Mouse (Mus musculus) midbrain, embryonic 15.5 days (tissue): ENCODE results near the gene Rgr. TPM values are rescaled to one million over a fixed set of nuclear protein-coding genes. Genes with fewer than 3 reads are reported as not detected.
"Not testable (repeated sequence)": the region's sequence is repeated elsewhere in the genome, so short reads cannot be mapped to it uniquely, and the experiment has no call there.

Experiments used
- ATAC-seq: fragments of 200-750 bp; cut with Nextera tagmentation; replicated peaks from 2 replicates; pipeline ENCODE4 v1.8.0; 2017; ENCODE audit warnings: moderate TSS enrichment
- H3K27ac ChIP-seq: fragments of 300-500 bp; sonication (generic); 2 replicates; pipeline ENCODE4 v1.5.1; 2015; ENCODE audit warnings: mild to moderate bottlenecking, inconsistent platforms
- H3K27me3 ChIP-seq: fragments of 300-500 bp; sonication (generic); replicated peaks from 2 replicates; pipeline ENCODE4 v1.6.1; 2015; ENCODE audit warnings: inconsistent platforms
- H3K36me3 ChIP-seq: fragments of 300-500 bp; sonication (generic); replicated peaks from 2 replicates; pipeline ENCODE4 v1.6.1; 2015; ENCODE audit warnings: inconsistent platforms
- H3K4me1 ChIP-seq: fragments of 300-500 bp; sonication (generic); 2 replicates; pipeline ENCODE4 v1.6.1; 2015; ENCODE audit warnings: inconsistent platforms
- H3K4me2 ChIP-seq: fragments of 300-500 bp; sonication (generic); 2 replicates; pipeline ENCODE4 v1.6.1; 2015; ENCODE audit warnings: inconsistent platforms, mild to moderate bottlenecking, moderate library complexity
- H3K4me3 ChIP-seq: fragments of 300-500 bp; sonication (generic); 2 replicates; pipeline ENCODE4 v1.5.1; 2015; ENCODE audit warnings: mild to moderate bottlenecking, inconsistent platforms
- H3K9ac ChIP-seq: fragments of 300-500 bp; sonication (generic); 2 replicates; pipeline ENCODE4 v1.6.1; 2015; ENCODE audit warnings: mild to moderate bottlenecking, inconsistent platforms
- H3K9me3 ChIP-seq: fragments of 300-500 bp; sonication (generic); 2 replicates; pipeline ENCODE4 v1.6.1; 2016; ENCODE audit warnings: inconsistent platforms
- WGBS: fragments of 180-500 bp; shearing (Covaris S2); methylation state at CpG from one replicate; pipeline ENCODE4 v1.1.7; 2015; ENCODE audit warnings: mixed read lengths; 5-methylcytosine and 5-hydroxymethylcytosine counted together
- polyA plus RNA-seq: library from polyadenylated mRNA; unstranded; fragments of >200 nt; fragmentation: Nextera tagmentation; extraction: Ambion mirVana; gene quantifications from 2 replicates; pipeline ENCODE4 v1.2.1, GENCODE M21; 2015

Rgr gene
- polyA plus RNA-seq, 1 experiment from 2014 or later: 0.21 TPM

- H3K9ac ChIP-seq: no peak overlapping the region
- no peak overlapping the region for H3K4me3 ChIP-seq
- no peak overlapping the region for H3K4me2 ChIP-seq
- H3K4me1 ChIP-seq: peaks cover 11% of the 10 kb centered on the region
- ATAC-seq: peak; percentile 79
- WGBS: 58% methylated on average over 11 of the region's 11 CpGs
- H3K36me3 ChIP-seq: no peaks in the 10 kb centered on the region
- H3K9me3 ChIP-seq: no peaks in the 10 kb centered on the region
- H3K27ac ChIP-seq: 0 out of 2 replicates have a peak overlapping the region, but pooled peaks have one; percentile 21
- H3K27me3 ChIP-seq: no peaks in the 10 kb centered on the region
Observed at GRCm38 (mm10) chr14:37032481-37033104, 16.2 kb downstream of the Rgr start.

GRCm38 (mm10) chr14:37028555-37028954 lies 20.2 kb downstream of the Rgr start:
- Histone ChIP-seq H3K4me1 (peaks cover 11% of the 10 kb centered on the region), H3K27me3 (no peaks in the 10 kb centered on the region), H3K36me3 (no peaks in the 10 kb centered on the region), H3K4me2 (no peak overlapping the region), H3K4me3 (no peak overlapping the region), H3K27ac (no peak overlapping the region), H3K9ac (no peak overlapping the region), H3K9me3 (no peaks in the 10 kb centered on the region)
- WGBS: 85% methylated on average over 3 of the region's 3 CpGs
- ATAC-seq: no peak

GRCm38 (mm10) chr14:37027951-37028350 lies 20.8 kb downstream of the Rgr start:
- H3K9ac ChIP-seq: no peak overlapping the region
- H3K4me2 ChIP-seq: no peak overlapping the region
- no peaks in the 10 kb centered on the region for H3K36me3 ChIP-seq
- no peaks in the 10 kb centered on the region for H3K27me3 ChIP-seq
- H3K4me3 ChIP-seq: no peak overlapping the region
- no peak for ATAC-seq
- H3K4me1 ChIP-seq: peaks cover 11% of the 10 kb centered on the region
- no peaks in the 10 kb centered on the region for H3K9me3 ChIP-seq
- H3K27ac ChIP-seq: no peak overlapping the region
- WGBS: 96% methylated on average over 3 of the region's 3 CpGs

GRCm38 (mm10) chr14:37027248-37027933 lies 21.4 kb downstream of the Rgr start:
- H3K27ac ChIP-seq: no peak overlapping the region
- no peak overlapping the region for H3K4me2 ChIP-seq
- H3K27me3 ChIP-seq: no peaks in the 10 kb centered on the region
- no peaks in the 10 kb centered on the region for H3K9me3 ChIP-seq
- H3K9ac ChIP-seq: no peak overlapping the region
- no peak for ATAC-seq
- H3K36me3 ChIP-seq: no peaks in the 10 kb centered on the region
- peaks cover 5% of the 10 kb centered on the region for H3K4me1 ChIP-seq
- no peak overlapping the region for H3K4me3 ChIP-seq
- 89% methylated on average over 4 of the region's 4 CpGs for WGBS

- no peak overlapping the region for H3K4me3 ChIP-seq
- ATAC-seq: no peak
- WGBS: 39% methylated on average over 5 of the region's 5 CpGs
- no peaks in the 10 kb centered on the region for H3K27me3 ChIP-seq
- peaks cover 4% of the 10 kb centered on the region; the same call in 1 of the 2 replicates for H3K4me1 ChIP-seq
- H3K9me3 ChIP-seq: 0 out of 2 replicates have a peak, but pooled peaks cover 4% of the 10 kb centered on the region
- no peak overlapping the region for H3K27ac ChIP-seq
- no peak overlapping the region for H3K4me2 ChIP-seq
- H3K9ac ChIP-seq: no peak overlapping the region
- H3K36me3 ChIP-seq: no peaks in the 10 kb centered on the region
Observed at GRCm38 (mm10) chr14:37015894-37016293, 32.9 kb downstream of the Rgr start.

- Histone ChIP-seq H3K27ac (no peak overlapping the region), H3K4me1 (peaks cover 4% of the 10 kb centered on the region; the same call in 1 of the 2 replicates), H3K4me3 (no peak overlapping the region), H3K27me3 (no peaks in the 10 kb centered on the region), H3K9me3 (0 out of 2 replicates have a peak, but pooled peaks cover 4% of the 10 kb centered on the region), H3K9ac (no peak overlapping the region), H3K36me3 (no peaks in the 10 kb centered on the region), H3K4me2 (no peak overlapping the region)
- no peak; the same call in 1 of the 2 replicates for ATAC-seq
- WGBS: 14% methylated on average over 3 of the region's 3 CpGs
Observed at GRCm38 (mm10) chr14:37013644-37014043, 35.1 kb downstream of the Rgr start.

DNA sequence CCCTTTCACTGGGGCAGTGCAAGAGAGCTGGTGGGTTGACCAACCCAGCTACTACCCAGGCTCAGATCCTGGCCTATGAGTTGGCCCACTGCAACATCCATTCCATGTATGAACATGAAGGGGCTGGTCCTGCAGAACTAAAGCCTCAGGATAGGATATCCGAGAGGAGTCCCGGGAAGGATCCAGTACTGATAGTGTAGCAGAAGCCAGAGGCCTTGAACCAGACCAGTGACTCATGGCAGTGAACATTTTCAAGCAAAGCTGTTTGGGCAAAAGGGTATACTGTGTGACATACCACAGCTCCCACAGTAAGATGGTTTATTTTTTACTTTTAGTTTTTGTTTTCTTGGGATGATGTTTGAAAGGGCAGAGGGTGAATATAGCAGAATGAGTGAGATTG lies 39.1 kb downstream of the Rgr start:
- no peak overlapping the region for H3K9ac ChIP-seq
- no peak overlapping the region for H3K27ac ChIP-seq
- no peaks in the 10 kb centered on the region for H3K9me3 ChIP-seq
- WGBS: 94% methylated on average over 2 of the region's 2 CpGs
- H3K36me3 ChIP-seq: no peaks in the 10 kb centered on the region
- H3K27me3 ChIP-seq: no peaks in the 10 kb centered on the region
- no peak overlapping the region for H3K4me2 ChIP-seq
- no peak for ATAC-seq
- no peak overlapping the region for H3K4me3 ChIP-seq
- peaks cover 7% of the 10 kb centered on the region; the same call in 1 of the 2 replicates for H3K4me1 ChIP-seq

DNA sequence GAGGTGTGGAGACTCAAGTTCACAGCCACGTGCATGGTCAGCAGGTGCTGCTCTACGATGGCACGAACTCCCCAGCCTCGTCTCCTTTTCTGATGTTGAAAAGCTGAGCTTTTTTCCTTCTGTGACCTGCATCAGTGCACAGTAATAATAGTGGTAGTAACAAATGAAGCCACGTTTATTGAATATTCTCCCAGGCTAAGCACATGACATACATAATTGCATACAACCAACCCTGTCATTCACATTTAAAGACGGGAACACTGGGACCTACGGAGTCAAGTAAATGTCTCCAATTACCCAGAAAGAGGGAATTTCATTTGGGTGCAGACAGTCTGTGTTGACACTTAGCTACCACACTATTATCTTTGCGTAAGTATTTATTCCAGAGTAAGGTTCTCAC lies 42.3 kb downstream of the Rgr start:
- Histone ChIP-seq H3K36me3 (no peaks in the 10 kb centered on the region), H3K4me1 (peaks cover 3% of the 10 kb centered on the region; the same call in 1 of the 2 replicates), H3K9me3 (no peaks in the 10 kb centered on the region), H3K4me2 (no peak overlapping the region), H3K4me3 (no peak overlapping the region), H3K27ac (no peak overlapping the region), H3K9ac (no peak overlapping the region), H3K27me3 (no peaks in the 10 kb centered on the region)
- ATAC-seq: no peak
- WGBS: 70% methylated on average over 8 of the region's 8 CpGs

DNA sequence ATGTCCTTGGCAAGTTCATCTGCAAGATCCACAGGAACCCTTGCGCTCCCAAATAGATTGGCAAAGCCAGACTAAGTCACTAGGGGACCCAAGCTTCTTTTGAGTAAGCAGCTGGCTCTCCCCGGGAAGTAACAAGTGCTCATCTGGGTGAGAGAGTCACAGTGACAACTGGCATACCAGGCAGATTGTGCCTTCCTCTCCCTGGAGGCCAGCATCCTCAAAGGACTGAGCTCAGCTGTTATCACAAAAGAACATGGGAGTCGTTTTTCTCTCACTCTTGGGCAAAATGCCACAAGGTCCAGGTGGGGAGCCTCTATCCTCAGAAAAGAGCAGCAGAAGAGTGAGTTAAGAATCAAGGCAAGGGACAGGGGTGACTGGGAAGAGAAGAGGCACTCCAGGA lies 42.9 kb downstream of the Rgr start:
- no peak for ATAC-seq
- H3K4me1 ChIP-seq: peaks cover 3% of the 10 kb centered on the region; the same call in 1 of the 2 replicates
- no peak overlapping the region for H3K4me2 ChIP-seq
- WGBS: 25% methylated on average over 3 of the region's 3 CpGs
- H3K36me3 ChIP-seq: no peaks in the 10 kb centered on the region
- H3K4me3 ChIP-seq: no peak overlapping the region
- no peaks in the 10 kb centered on the region for H3K27me3 ChIP-seq
- H3K9me3 ChIP-seq: no peaks in the 10 kb centered on the region
- no peak overlapping the region for H3K27ac ChIP-seq
- H3K9ac ChIP-seq: no peak overlapping the region

- no peaks in the 10 kb centered on the region for H3K9me3 ChIP-seq
- ATAC-seq: no peak
- H3K9ac ChIP-seq: no peak overlapping the region
- WGBS: 79% methylated on average over 8 of the region's 8 CpGs
- no peak overlapping the region for H3K4me3 ChIP-seq
- no peak overlapping the region for H3K4me2 ChIP-seq
- no peaks in the 10 kb centered on the region for H3K36me3 ChIP-seq
- H3K27me3 ChIP-seq: no peaks in the 10 kb centered on the region
- no peak overlapping the region for H3K27ac ChIP-seq
- peaks cover 3% of the 10 kb centered on the region; the same call in 1 of the 2 replicates for H3K4me1 ChIP-seq
Observed at GRCm38 (mm10) chr14:37003431-37004095, 45.2 kb downstream of the Rgr start.

DNA sequence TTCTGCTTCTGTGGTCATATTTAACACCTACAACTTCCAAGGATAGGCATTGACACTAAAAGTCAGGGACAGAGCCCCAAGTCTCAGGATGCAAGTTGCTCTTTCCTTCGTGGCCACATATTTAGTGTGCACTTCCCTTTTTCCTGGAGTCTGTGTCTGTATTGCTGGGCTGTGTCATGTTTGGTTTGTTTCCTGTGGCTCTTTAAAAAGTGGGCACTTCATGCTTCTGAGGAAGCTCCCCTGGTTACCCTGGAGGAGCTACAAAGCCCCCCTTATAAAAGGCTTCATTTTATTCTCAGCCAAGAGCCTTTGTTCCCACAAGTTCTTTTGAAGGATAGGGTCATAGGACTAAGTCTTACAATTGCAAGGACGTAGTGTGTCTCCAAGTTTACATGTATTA lies 45.9 kb downstream of the Rgr start:
- H3K9ac ChIP-seq: no peak overlapping the region
- H3K4me2 ChIP-seq: no peak overlapping the region
- H3K36me3 ChIP-seq: no peaks in the 10 kb centered on the region
- no peak overlapping the region for H3K27ac ChIP-seq
- peaks cover 3% of the 10 kb centered on the region; the same call in 1 of the 2 replicates for H3K4me1 ChIP-seq
- H3K9me3 ChIP-seq: no peaks in the 10 kb centered on the region
- ATAC-seq: no peak
- 56% methylated on average over 2 of the region's 2 CpGs for WGBS
- no peak overlapping the region for H3K4me3 ChIP-seq
- H3K27me3 ChIP-seq: no peaks in the 10 kb centered on the region

DNA sequence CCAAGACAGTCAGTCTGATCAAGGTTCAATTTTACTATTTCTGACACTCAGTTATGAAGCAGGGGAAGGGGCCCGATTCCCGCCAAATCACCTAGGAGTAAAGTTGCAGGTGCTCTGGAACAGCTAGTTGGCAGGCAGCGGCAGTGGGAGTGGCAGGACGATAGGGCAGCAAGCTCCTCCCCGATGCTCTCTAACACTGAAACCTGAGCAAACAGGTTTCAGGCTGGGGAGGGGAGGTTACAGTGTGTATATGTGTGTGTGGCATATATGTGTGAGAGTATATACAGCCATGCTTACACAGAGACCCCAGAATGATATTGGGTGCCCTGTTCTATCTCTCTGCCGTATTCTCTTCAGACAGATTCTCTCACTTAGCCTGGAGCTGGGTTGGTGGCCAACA lies 48.0 kb downstream of the Rgr start:
- H3K4me2 ChIP-seq, H3K9me3 ChIP-seq, H3K27ac ChIP-seq, H3K36me3 ChIP-seq, ATAC-seq, H3K4me1 ChIP-seq, H3K4me3 ChIP-seq, H3K9ac ChIP-seq, H3K27me3 ChIP-seq: not testable (repeated sequence)
- WGBS: 87% methylated on average over 6 of the region's 6 CpGs
